Mouse (Mus musculus) spleen, adult 2 months (tissue): ENCODE data around the gene Sh3tc1. TPM values are rescaled to one million over a fixed set of nuclear protein-coding genes. Genes with fewer than 3 reads are reported as not detected.

Experiments used
- DNase-seq, 2 experiments: peaks; one replicate each; pipeline versions ENCODE4 v3.0.0 to v3.0.0-alpha.2; 2012 to 2021; ENCODE audit warnings: low spot score in 2 of 2, low read depth in 1 of 2
- H3K27ac ChIP-seq: fragments of 200-500 bp; 2 replicates; pipeline ENCODE4 v1.5.1; 2012; ENCODE audit warnings: low read length, inconsistent platforms; ENCODE audit not compliant: insufficient read depth
- H3K27me3 ChIP-seq: fragments of 200-500 bp; 2 replicates; pipeline ENCODE4 v1.6.1; 2012; ENCODE audit warnings: mild to moderate bottlenecking, moderate library complexity, low read length, inconsistent platforms; ENCODE audit not compliant: control insufficient read depth, insufficient read depth
- H3K36me3 ChIP-seq: fragments of 200-500 bp; 2 replicates; pipeline ENCODE4 v1.6.1; 2012; ENCODE audit warnings: mild to moderate bottlenecking, low read length, inconsistent platforms; ENCODE audit not compliant: control insufficient read depth, insufficient read depth
- H3K4me1 ChIP-seq: fragments of 200-500 bp; 2 replicates; pipeline ENCODE4 v1.6.1; 2011; ENCODE audit warnings: inconsistent platforms; ENCODE audit not compliant: control insufficient read depth, insufficient read depth, insufficient read length
- H3K4me3 ChIP-seq: fragments of 200-500 bp; 2 replicates; pipeline ENCODE4 v1.5.1; 2011; ENCODE audit warnings: mild to moderate bottlenecking, inconsistent platforms; ENCODE audit not compliant: insufficient read depth, insufficient read length; ENCODE audit errors: extremely low read depth
- CTCF ChIP-seq: fragments of 200-500 bp; IDR thresholded peaks from 2 replicates; pipeline ENCODE4 v1.5.1; 2011; ENCODE audit warnings: mild to moderate bottlenecking, inconsistent platforms; ENCODE audit not compliant: insufficient read depth, insufficient read length, insufficient replicate concordance; ENCODE audit errors: extremely low read depth
- POLR2A ChIP-seq: fragments of 200-500 bp; IDR thresholded peaks from 2 replicates; pipeline ENCODE4 v1.6.1; 2011; ENCODE audit warnings: low read depth, low read length, inconsistent platforms
- WGBS: fragments of 180-500 bp; shearing (Covaris S2); methylation state at CpG from one replicate; pipeline ENCODE4 v1.1.7; 2018; 5-methylcytosine and 5-hydroxymethylcytosine counted together
- polyA plus RNA-seq: library from polyadenylated mRNA; depleted of rRNA; stranded (reverse); fragments of >200 nt; gene quantifications from 2 replicates; pipeline ENCODE4 v1.2.3, GENCODE M21; 2012

Gene Sh3tc1
- polyA plus RNA-seq, 1 experiment = 10.7 TPM

- peaks cover 26% of the 10 kb centered on the region for H3K36me3 ChIP-seq
- no peaks in the 10 kb centered on the region for H3K27me3 ChIP-seq
- no peak for TF ChIP-seq CTCF
- no peak for TF ChIP-seq POLR2A
- H3K4me1 ChIP-seq = no peaks in the 10 kb centered on the region
- 93% methylated on average over 8 of the region's 8 CpGs for WGBS
- no peak overlapping the region for H3K4me3 ChIP-seq
- no peak for DNase-seq
- no peak overlapping the region for H3K27ac ChIP-seq
Measured at GRCm38 (mm10) chr5:35703183-35703582, 36.6 kb downstream of the Sh3tc1 start.

GRCm38 (mm10) chr5:35702582-35703140 lies 37.1 kb downstream of the Sh3tc1 start:
- H3K27ac ChIP-seq = no peak overlapping the region
- TF ChIP-seq POLR2A (no peak), CTCF (no peak)
- 84% methylated on average over 4 of the region's 4 CpGs for WGBS
- DNase-seq = no peak
- no peaks in the 10 kb centered on the region for H3K27me3 ChIP-seq
- no peaks in the 10 kb centered on the region for H3K4me1 ChIP-seq
- H3K36me3 ChIP-seq = peaks cover 26% of the 10 kb centered on the region
- no peak overlapping the region for H3K4me3 ChIP-seq

DNA sequence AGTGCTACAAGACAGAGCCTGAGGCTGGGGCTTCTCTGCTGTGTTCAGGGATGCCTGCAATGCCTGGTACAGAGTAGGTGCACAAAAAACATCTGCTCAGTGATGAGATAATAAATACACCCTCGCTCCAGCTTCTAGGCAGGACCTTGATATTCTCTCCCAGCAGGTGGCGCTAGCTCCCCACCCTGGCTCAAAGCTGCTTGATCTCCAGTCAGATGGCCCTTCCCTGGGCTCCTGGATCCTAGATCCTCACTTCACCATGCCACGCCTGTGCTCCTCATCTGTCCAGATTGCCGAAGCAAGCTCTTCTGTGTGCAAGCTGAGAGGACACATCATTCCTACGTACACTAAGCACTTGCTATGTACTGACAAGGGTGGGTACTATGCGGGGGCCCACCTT lies 38.7 kb downstream of the Sh3tc1 start:
- TF ChIP-seq POLR2A (no peak), CTCF (peak; percentile 81; the same call in 1 of the 2 replicates)
- H3K36me3 ChIP-seq = peaks cover 18% of the 10 kb centered on the region
- peak; percentile 11 to 56 for DNase-seq
- H3K4me1 ChIP-seq = no peaks in the 10 kb centered on the region
- no peak overlapping the region for H3K27ac ChIP-seq
- 61% methylated on average over 6 of the region's 6 CpGs for WGBS
- H3K4me3 ChIP-seq = no peak overlapping the region
- no peaks in the 10 kb centered on the region for H3K27me3 ChIP-seq

DNA sequence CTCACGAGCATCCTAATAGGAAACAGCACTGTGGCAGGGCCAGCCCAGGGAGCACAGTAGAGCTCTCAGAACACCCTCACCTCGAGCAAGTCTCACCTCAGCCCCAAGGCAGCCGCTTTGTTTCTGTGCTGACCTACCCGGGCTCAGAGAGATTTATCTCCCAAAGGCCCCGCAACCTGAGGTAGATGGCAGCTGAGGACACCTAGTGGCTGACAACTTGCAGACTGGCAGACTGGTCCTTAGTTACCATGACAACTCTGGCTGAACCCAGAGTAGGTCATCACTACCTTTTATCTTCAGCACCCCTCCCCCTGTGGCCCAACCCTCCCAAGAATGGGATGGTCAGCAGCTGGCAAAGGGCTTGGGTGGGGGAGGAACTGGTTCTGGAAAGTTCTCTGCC lies 44.0 kb downstream of the Sh3tc1 start:
- H3K27ac ChIP-seq = no peak overlapping the region
- no peak overlapping the region for H3K4me3 ChIP-seq
- 46% methylated on average over 5 of the region's 5 CpGs for WGBS
- no peak for DNase-seq
- TF ChIP-seq CTCF (no peak), POLR2A (no peak)
- no peaks in the 10 kb centered on the region for H3K27me3 ChIP-seq
- H3K4me1 ChIP-seq = no peaks in the 10 kb centered on the region
- peaks cover 9% of the 10 kb centered on the region for H3K36me3 ChIP-seq

DNA sequence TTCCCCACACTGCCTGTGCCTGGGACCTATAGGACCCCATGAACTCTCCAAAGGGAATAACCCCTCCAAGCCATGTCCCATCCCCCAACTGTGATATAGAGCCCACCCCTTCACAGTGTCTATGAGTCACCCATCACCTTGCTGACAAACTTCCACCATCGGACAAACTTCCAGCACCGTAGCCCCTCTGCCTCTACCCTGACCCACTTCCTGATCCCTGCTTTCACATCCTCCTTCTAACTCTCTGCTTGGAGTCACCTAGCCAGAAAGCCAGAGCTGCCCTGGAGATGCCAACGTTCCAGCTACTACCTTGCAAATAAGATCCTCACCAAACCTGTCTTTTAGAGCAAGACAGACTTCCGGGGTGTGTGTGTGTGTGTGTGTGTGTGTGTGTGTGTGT lies 46.1 kb downstream of the Sh3tc1 start:
- TF ChIP-seq CTCF (no peak), POLR2A (no peak)
- H3K27me3 ChIP-seq = no peaks in the 10 kb centered on the region
- H3K36me3 ChIP-seq = peaks cover 1% of the 10 kb centered on the region; the same call in 1 of the 2 replicates
- no peak overlapping the region for H3K27ac ChIP-seq
- WGBS = 28% methylated on average over 4 of the region's 4 CpGs
- H3K4me3 ChIP-seq = no peak overlapping the region
- no peak for DNase-seq
- H3K4me1 ChIP-seq = no peaks in the 10 kb centered on the region

DNA sequence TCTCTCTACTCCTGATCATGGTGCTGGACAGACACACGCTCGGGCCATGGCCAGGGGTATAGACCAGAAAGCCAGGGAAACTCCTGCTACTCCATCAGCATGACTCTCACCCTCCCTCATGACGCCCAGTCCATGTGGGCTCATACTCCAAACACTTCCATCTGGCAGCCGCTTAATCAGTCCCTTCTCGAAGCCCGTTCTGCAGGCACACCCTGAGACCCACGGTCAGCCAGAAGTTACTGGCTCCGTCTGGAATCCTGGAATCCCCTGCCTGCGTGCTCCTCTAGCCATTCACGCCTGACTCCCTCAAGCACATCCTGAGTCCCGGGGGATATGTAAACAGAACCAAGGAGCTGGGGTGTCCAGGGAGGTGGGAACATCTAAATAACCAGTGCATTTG lies 48.5 kb downstream of the Sh3tc1 start:
- Histone ChIP-seq H3K27ac (no peak overlapping the region), H3K4me3 (no peak overlapping the region), H3K27me3 (no peaks in the 10 kb centered on the region), H3K4me1 (no peaks in the 10 kb centered on the region), H3K36me3 (no peaks in the 10 kb centered on the region)
- 86% methylated on average over 11 of the region's 11 CpGs for WGBS
- no peak for DNase-seq
- TF ChIP-seq POLR2A = no peak
- no peak for TF ChIP-seq CTCF

- no peak overlapping the region for H3K27ac ChIP-seq
- no peaks in the 10 kb centered on the region for H3K4me1 ChIP-seq
- no peaks in the 10 kb centered on the region for H3K27me3 ChIP-seq
- H3K36me3 ChIP-seq = no peaks in the 10 kb centered on the region
- no peak for DNase-seq
- TF ChIP-seq CTCF (no peak), POLR2A (no peak)
- 95% methylated on average over 8 of the region's 8 CpGs for WGBS
- H3K4me3 ChIP-seq = no peak overlapping the region
Measured at GRCm38 (mm10) chr5:35690485-35691165, 49.2 kb downstream of the Sh3tc1 start.
